Mouse (Mus musculus) hindbrain, embryonic 11.5 days (tissue): ENCODE data around the gene Kcnk7. TPM values are rescaled to one million over a fixed set of nuclear protein-coding genes. Genes with fewer than 3 reads are reported as not detected.
"Not testable (repeated sequence)": the region's sequence is repeated elsewhere in the genome, so short reads cannot be mapped to it uniquely, and the experiment has no call there.

Experiments
- ATAC-seq: fragments of 200-750 bp; cut with Nextera tagmentation; 2 replicates; pipeline ENCODE4 v1.8.0; 2017; ENCODE audit warnings: mild to moderate bottlenecking, moderate TSS enrichment, moderate library complexity; ENCODE audit not compliant: low FRiP score
- DNase-seq: peaks from one replicate; pipeline ENCODE4 v3.0.0-alpha.2; 2015; ENCODE audit warnings: low spot score
- H3K27ac ChIP-seq: fragments of 300-500 bp; sonication (generic); 2 replicates; pipeline ENCODE4 v1.5.1; 2014; ENCODE audit warnings: mild to moderate bottlenecking, low read depth, low read length
- H3K27me3 ChIP-seq: fragments of 300-500 bp; sonication (generic); 2 replicates; pipeline ENCODE4 v1.6.1; 2014; ENCODE audit warnings: mild to moderate bottlenecking, low read length, moderate library complexity, mixed read lengths; ENCODE audit not compliant: control insufficient read depth, insufficient read depth
- H3K36me3 ChIP-seq: fragments of 300-500 bp; sonication (generic); 2 replicates; pipeline ENCODE4 v1.6.1; 2014; ENCODE audit warnings: mild to moderate bottlenecking, low read length, moderate library complexity, mixed read lengths; ENCODE audit not compliant: control insufficient read depth, insufficient read depth
- H3K4me1 ChIP-seq: fragments of 300-500 bp; sonication (generic); replicated peaks from 2 replicates; pipeline ENCODE4 v1.6.1; 2014; ENCODE audit warnings: low read length, mixed read lengths; ENCODE audit not compliant: control insufficient read depth, insufficient read depth
- H3K4me2 ChIP-seq: fragments of 300-500 bp; sonication (generic); replicated peaks from 2 replicates; pipeline ENCODE4 v1.6.1; 2014; ENCODE audit warnings: mild to moderate bottlenecking, low read depth, low read length
- H3K4me3 ChIP-seq: fragments of 300-500 bp; sonication (generic); 2 replicates; pipeline ENCODE4 v1.5.1; 2014; ENCODE audit warnings: low read depth, low read length
- H3K9ac ChIP-seq: fragments of 300-500 bp; sonication (generic); 2 replicates; pipeline ENCODE4 v1.6.1; 2014; ENCODE audit warnings: low read depth, low read length
- H3K9me3 ChIP-seq: fragments of 300-500 bp; sonication (generic); 2 replicates; pipeline ENCODE4 v1.6.1; 2016; ENCODE audit warnings: low read length; ENCODE audit not compliant: control insufficient read depth
- WGBS: fragments of 180-500 bp; shearing (Covaris S2); extraction: QIAGEN DNeasy Blood & Tissue Kit; methylation state at CpG from one replicate; pipeline ENCODE4 v1.1.7; 2014; 5-methylcytosine and 5-hydroxymethylcytosine counted together
- polyA plus RNA-seq: library from polyadenylated mRNA; unstranded; fragments of >200 nt; fragmentation: Nextera tagmentation; extraction: Ambion mirVana; gene quantifications from 2 replicates; pipeline ENCODE4 v1.2.1, GENCODE M21; 2014

The Kcnk7 gene
- polyA plus RNA-seq, 1 experiment from 2014 or later: 0.19 TPM

- ATAC-seq: no peak
- H3K4me1 ChIP-seq: peaks cover 10% of the 10 kb centered on the region; the same call in 1 of the 2 replicates
- H3K9ac ChIP-seq: no peak overlapping the region
- no peaks in the 10 kb centered on the region for H3K27me3 ChIP-seq
- no peak overlapping the region for H3K4me2 ChIP-seq
- no peak overlapping the region for H3K27ac ChIP-seq
- no peak overlapping the region for H3K4me3 ChIP-seq
- no peaks in the 10 kb centered on the region for H3K9me3 ChIP-seq
- WGBS: 94% methylated on average over 18 of the region's 18 CpGs
- no peak for DNase-seq
- H3K36me3 ChIP-seq: 0 out of 2 replicates have a peak, but pooled peaks cover 5% of the 10 kb centered on the region
These were observed 37.8 kb upstream of the Kcnk7 start for GRCm38 (mm10) chr19:5666386-5666785.

GRCm38 (mm10) chr19:5668372-5668771, 35.8 kb upstream of the Kcnk7 start:
- Histone ChIP-seq H3K27ac (no peak overlapping the region), H3K4me1 (peaks cover 4% of the 10 kb centered on the region; the same call in 1 of the 2 replicates), H3K4me2 (no peak overlapping the region), H3K36me3 (0 out of 2 replicates have a peak, but pooled peaks cover 15% of the 10 kb centered on the region), H3K9me3 (no peaks in the 10 kb centered on the region), H3K4me3 (no peak overlapping the region), H3K9ac (no peak overlapping the region), H3K27me3 (no peaks in the 10 kb centered on the region)
- no peak for DNase-seq
- ATAC-seq: no peak
- WGBS: 86% methylated on average over 4 of the region's 4 CpGs

- H3K4me3 ChIP-seq: no peak overlapping the region
- H3K36me3 ChIP-seq: peaks cover 28% of the 10 kb centered on the region
- no peak overlapping the region for H3K27ac ChIP-seq
- ATAC-seq (no peak), DNase-seq (no peak)
- H3K4me2 ChIP-seq: no peak overlapping the region
- 90% methylated on average over 4 of the region's 4 CpGs for WGBS
- H3K4me1 ChIP-seq: no peaks in the 10 kb centered on the region
- H3K27me3 ChIP-seq: no peaks in the 10 kb centered on the region
- H3K9ac ChIP-seq: no peak overlapping the region
- no peaks in the 10 kb centered on the region for H3K9me3 ChIP-seq
These were observed 23.7 kb upstream of the Kcnk7 start for GRCm38 (mm10) chr19:5680432-5680831.

- no peak overlapping the region for H3K4me2 ChIP-seq
- no peaks in the 10 kb centered on the region for H3K9me3 ChIP-seq
- H3K36me3 ChIP-seq: peaks cover 22% of the 10 kb centered on the region
- ATAC-seq: no peak
- WGBS: 96% methylated on average over 12 of the region's 12 CpGs
- no peak overlapping the region for H3K27ac ChIP-seq
- no peak overlapping the region for H3K4me3 ChIP-seq
- H3K27me3 ChIP-seq: no peaks in the 10 kb centered on the region
- H3K9ac ChIP-seq: no peak overlapping the region
- H3K4me1 ChIP-seq: 0 out of 2 replicates have a peak, but pooled peaks cover 3% of the 10 kb centered on the region
- no peak for DNase-seq
These were observed 19.9 kb upstream of the Kcnk7 start for GRCm38 (mm10) chr19:5684236-5684635.

- DNase-seq (no peak), ATAC-seq (no peak)
- Histone ChIP-seq H3K4me1 (peaks cover 3% of the 10 kb centered on the region; the same call in 1 of the 2 replicates), H3K9me3 (no peaks in the 10 kb centered on the region), H3K27me3 (no peaks in the 10 kb centered on the region), H3K4me2 (no peak overlapping the region), H3K27ac (no peak overlapping the region), H3K9ac (no peak overlapping the region), H3K36me3 (peaks cover 18% of the 10 kb centered on the region), H3K4me3 (no peak overlapping the region)
- WGBS: 90% methylated on average over 13 of the region's 13 CpGs
These were observed 19.2 kb upstream of the Kcnk7 start for GRCm38 (mm10) chr19:5684985-5685384.

- no peaks in the 10 kb centered on the region for H3K9me3 ChIP-seq
- H3K4me2 ChIP-seq: no peak overlapping the region
- no peak overlapping the region for H3K27ac ChIP-seq
- H3K4me3 ChIP-seq: no peak overlapping the region
- H3K9ac ChIP-seq: no peak overlapping the region
- H3K4me1 ChIP-seq: peaks cover 5% of the 10 kb centered on the region; the same call in 1 of the 2 replicates
- peaks cover 14% of the 10 kb centered on the region for H3K36me3 ChIP-seq
- DNase-seq (no peak), ATAC-seq (no peak)
- WGBS: 95% methylated on average over 17 of the region's 19 CpGs
- H3K27me3 ChIP-seq: no peaks in the 10 kb centered on the region
These were observed 18.7 kb upstream of the Kcnk7 start for GRCm38 (mm10) chr19:5685431-5685830.

- no peaks in the 10 kb centered on the region for H3K27me3 ChIP-seq
- WGBS: 94% methylated on average over 11 of the region's 11 CpGs
- no peak overlapping the region for H3K4me2 ChIP-seq
- peaks cover 14% of the 10 kb centered on the region for H3K36me3 ChIP-seq
- no peak overlapping the region for H3K27ac ChIP-seq
- H3K4me3 ChIP-seq: 0 out of 2 replicates have a peak overlapping the region, but pooled peaks have one; percentile 4
- no peak overlapping the region for H3K9ac ChIP-seq
- peaks cover 6% of the 10 kb centered on the region; the same call in 1 of the 2 replicates for H3K4me1 ChIP-seq
- H3K9me3 ChIP-seq: no peaks in the 10 kb centered on the region
- ATAC-seq: no peak
- no peak for DNase-seq
These were observed 18.3 kb upstream of the Kcnk7 start for GRCm38 (mm10) chr19:5685861-5686260.

- DNase-seq: no peak
- Histone ChIP-seq H3K36me3 (peaks cover 14% of the 10 kb centered on the region), H3K4me1 (peaks cover 7% of the 10 kb centered on the region; the same call in 1 of the 2 replicates), H3K9ac (no peak overlapping the region), H3K27ac (no peak overlapping the region), H3K27me3 (no peaks in the 10 kb centered on the region), H3K4me2 (no peak overlapping the region), H3K4me3 (no peak overlapping the region), H3K9me3 (no peaks in the 10 kb centered on the region)
- ATAC-seq: no peak
- 89% methylated on average over 12 of the region's 13 CpGs for WGBS
These were observed 17.7 kb upstream of the Kcnk7 start for GRCm38 (mm10) chr19:5686437-5686836.

- DNase-seq, H3K9ac ChIP-seq, H3K27me3 ChIP-seq, H3K9me3 ChIP-seq, H3K4me3 ChIP-seq, H3K27ac ChIP-seq, ATAC-seq: not testable (repeated sequence)
- peaks cover 14% of the 10 kb centered on the region for H3K36me3 ChIP-seq
- 97% methylated on average over 12 of the region's 12 CpGs for WGBS
- peaks cover 11% of the 10 kb centered on the region; the same call in 1 of the 2 replicates for H3K4me1 ChIP-seq
- peak overlapping the region; percentile 96; the same call in 1 of the 2 replicates for H3K4me2 ChIP-seq
These were observed 17.2 kb upstream of the Kcnk7 start for GRCm38 (mm10) chr19:5686954-5687353.
